27 mouse cellular contexts compared by ENCODE assay signal in the genomic region with DNA sequence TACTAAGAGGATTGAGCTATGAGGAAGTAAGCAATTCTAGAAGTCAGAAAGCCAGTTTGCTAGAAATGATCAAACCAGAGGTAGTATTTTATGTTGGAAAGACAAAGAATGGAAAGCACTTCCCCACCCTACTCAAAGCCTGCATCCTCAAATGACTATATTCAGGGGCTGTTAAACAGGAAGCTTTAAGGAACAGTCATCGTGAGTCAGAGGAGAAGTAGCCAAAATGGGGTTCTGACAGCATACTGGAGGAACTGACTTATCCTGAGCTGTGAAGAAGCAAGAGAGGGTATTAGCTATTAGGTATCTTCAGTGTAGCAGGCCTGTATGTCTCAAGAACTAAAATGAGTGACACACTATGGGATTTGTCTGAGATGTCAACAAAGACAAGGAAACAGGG.
DNase-seq lines count a peak whose midpoint lies in the region; ATAC-seq and TF ChIP-seq lines count a peak whose summit lies in the region.
"Had no signal": no experiment of that assay in that cellular context is flagged by ENCODE, and none has a peak within 500 bp of the region (broad histone marks: within the 10 kb centered on the region; RNA-seq: fewer than 3 reads in every experiment).

No protein-coding gene starts in this region.

- H3K4me2 ChIP-seq in liver, embryonic 11.5 days = no peak overlapping the region
- no peak overlapping the region for H3K4me2 ChIP-seq in heart, embryonic 11.5 days
- H3K4me2 ChIP-seq: hindbrain, embryonic 15.5 days; intestine, embryonic 15.5 days; limb, embryonic 15.5 days; neural tube, embryonic 12.5 days had no signal

- H3K9ac ChIP-seq in liver, adult 2 months (ENCODE audit: low read depth, low read length) = no peak overlapping the region
- H3K9ac ChIP-seq in liver, embryonic 11.5 days (ENCODE audit: low read depth, low read length) = no peak overlapping the region
- no peak overlapping the region for H3K9ac ChIP-seq in heart, embryonic 11.5 days (ENCODE audit: low read depth, low read length)
- H3K9ac ChIP-seq: forebrain, postnatal 0 days; hindbrain, embryonic 15.5 days; intestine, embryonic 15.5 days; limb, embryonic 15.5 days; neural tube, embryonic 12.5 days had no signal

- no peak for ATAC-seq in liver, embryonic 11.5 days (replicated peaks; ENCODE audit: low FRiP score)
- peak; percentile 86 for ATAC-seq in granulocyte monocyte progenitor cell, adult 5-6 weeks (replicated peaks; ENCODE audit: poor library complexity, severe bottlenecking)
- no peak for ATAC-seq in heart, embryonic 11.5 days (replicated peaks; ENCODE audit: insufficient number of reproducible peaks, low FRiP score, low TSS enrichment)
- ATAC-seq: CD4-positive, CD25-positive, alpha-beta regulatory T cell, adult 4 months; forebrain, postnatal 0 days; intestine, embryonic 15.5 days had no signal

- H3K4me3 ChIP-seq in liver, adult 2 months (ENCODE audit: insufficient read depth, low read depth, low read length) = no peak overlapping the region
- no peak overlapping the region for H3K4me3 ChIP-seq in liver, embryonic 11.5 days (ENCODE audit: low read depth, low read length)
- no peak overlapping the region for H3K4me3 ChIP-seq in heart, embryonic 11.5 days (ENCODE audit: low read depth, low read length)
- no peak overlapping the region for H3K4me3 ChIP-seq in thymus, adult 2 months (ENCODE audit: control insufficient read depth, insufficient read depth, low read length)
- H3K4me3 ChIP-seq: embryonic facial prominence, embryonic 10.5 days; forebrain, embryonic 10.5 days; hindbrain, embryonic 15.5 days; intestine, embryonic 15.5 days; left cerebral cortex, adult 2 months; limb, embryonic 15.5 days; neural tube, embryonic 12.5 days had no signal

- no peaks in the 10 kb centered on the region for H3K4me1 ChIP-seq in liver, adult 2 months (ENCODE audit: control insufficient read depth, insufficient read depth, low read length)
- no peaks in the 10 kb centered on the region for H3K4me1 ChIP-seq in liver, embryonic 11.5 days (replicated peaks; ENCODE audit: control insufficient read depth, insufficient read depth, low read length)
- H3K4me1 ChIP-seq in heart, embryonic 11.5 days (ENCODE audit: control insufficient read depth, insufficient read depth, low read length) = no peaks in the 10 kb centered on the region
- no peaks in the 10 kb centered on the region for H3K4me1 ChIP-seq in thymus, adult 2 months (replicated peaks; ENCODE audit: control insufficient read depth, insufficient read depth, low read length)
- H3K4me1 ChIP-seq: embryonic facial prominence, embryonic 10.5 days; hindbrain, embryonic 15.5 days; intestine, embryonic 15.5 days; limb, embryonic 15.5 days; neural tube, embryonic 12.5 days had no signal

- no peaks in the 10 kb centered on the region for H3K79me2 ChIP-seq in liver, adult 2 months (ENCODE audit: control insufficient read depth, insufficient read depth, low read length)

- WGBS in liver, adult 2 months = 69% methylated on average over 1 of the region's 1 CpGs
- WGBS in liver, embryonic 11.5 days = 38% methylated on average over 1 of the region's 1 CpGs
- WGBS in heart, embryonic 11.5 days (ENCODE audit: insufficient replicate concordance) = 63% methylated on average over 1 of the region's 1 CpGs
- 14% methylated on average over 1 of the region's 1 CpGs for WGBS in thymus, adult 2 months

- H3K27me3 ChIP-seq in liver, adult 2 months (ENCODE audit: control insufficient read depth, insufficient read depth, low read length) = no peaks in the 10 kb centered on the region
- H3K27me3 ChIP-seq in liver, embryonic 11.5 days (replicated peaks; ENCODE audit: control insufficient read depth, insufficient read depth, low read length) = no peaks in the 10 kb centered on the region
- no peaks in the 10 kb centered on the region for H3K27me3 ChIP-seq in heart, embryonic 11.5 days (ENCODE audit: control insufficient read depth, insufficient read depth, low read length)
- H3K27me3 ChIP-seq in thymus, adult 2 months (ENCODE audit: control insufficient read depth, insufficient read depth, low read length) = no peaks in the 10 kb centered on the region
- H3K27me3 ChIP-seq: hindbrain, embryonic 15.5 days; intestine, embryonic 15.5 days; limb, embryonic 15.5 days; neural tube, embryonic 12.5 days had no signal

- H3K36me3 ChIP-seq in liver, adult 2 months (ENCODE audit: control insufficient read depth, insufficient read depth, low read length) = no peaks in the 10 kb centered on the region
- no peaks in the 10 kb centered on the region for H3K36me3 ChIP-seq in liver, embryonic 11.5 days (ENCODE audit: control insufficient read depth, insufficient read depth, low read length)
- H3K36me3 ChIP-seq in heart, embryonic 11.5 days (ENCODE audit: control insufficient read depth, insufficient read depth, low read length) = no peaks in the 10 kb centered on the region
- H3K36me3 ChIP-seq in thymus, adult 2 months (ENCODE audit: control insufficient read depth, insufficient read depth, low read length) = no peaks in the 10 kb centered on the region
- H3K36me3 ChIP-seq: embryonic facial prominence, embryonic 10.5 days; forebrain, embryonic 10.5 days; hindbrain, embryonic 15.5 days; intestine, embryonic 15.5 days; limb, embryonic 15.5 days; neural tube, embryonic 12.5 days had no signal

- no peak for TF ChIP-seq POLR2A in liver, adult 2 months (IDR thresholded peaks at IDR 0.05; ENCODE audit: extremely low read depth, insufficient read depth, low read length)
- no peak for TF ChIP-seq POLR2A in thymus, adult 2 months (IDR thresholded peaks at IDR 0.05; ENCODE audit: control insufficient read depth, extremely low read depth, insufficient read depth, low read length, poor library complexity)

- no peaks in the 10 kb centered on the region for H3K9me3 ChIP-seq in liver, embryonic 11.5 days (ENCODE audit: control insufficient read depth, low read length)
- no peaks in the 10 kb centered on the region for H3K9me3 ChIP-seq in heart, embryonic 11.5 days (replicated peaks; ENCODE audit: control insufficient read depth, low read length)
- H3K9me3 ChIP-seq: embryonic facial prominence, embryonic 10.5 days; forebrain, embryonic 10.5 days; hindbrain, embryonic 15.5 days; intestine, embryonic 15.5 days; limb, embryonic 15.5 days; neural tube, embryonic 12.5 days had no signal

- no peak overlapping the region for H3K27ac ChIP-seq in liver, adult 2 months (replicated peaks; ENCODE audit: insufficient read depth, low read depth, low read length)
- no peak overlapping the region for H3K27ac ChIP-seq in liver, embryonic 11.5 days (ENCODE audit: low read depth, low read length)
- no peak overlapping the region for H3K27ac ChIP-seq in heart, embryonic 11.5 days (ENCODE audit: low read depth, low read length)
- H3K27ac ChIP-seq in thymus, adult 2 months (ENCODE audit: control insufficient read depth, insufficient read depth, low read length) = no peak overlapping the region
- H3K27ac ChIP-seq: embryonic facial prominence, embryonic 10.5 days; forebrain, embryonic 10.5 days; hindbrain, embryonic 15.5 days; intestine, embryonic 15.5 days; left cerebral cortex, adult 2 months; limb, embryonic 15.5 days; neural tube, embryonic 12.5 days had no signal

- TF ChIP-seq CTCF in liver, adult 2 months (IDR thresholded peaks at IDR 0.05; ENCODE audit: low read depth, low read length) = no peak
- no peak for TF ChIP-seq CTCF in thymus, adult 2 months (IDR thresholded peaks at IDR 0.05; ENCODE audit: borderline replicate concordance, control insufficient read depth, extremely low read depth, insufficient read depth, low read length, poor library complexity)

- peak; percentile 6 for DNase-seq in liver, adult 2 months (ENCODE audit: extremely low read depth, low read depth, low spot score)
- no peak for DNase-seq in liver, embryonic 11.5 days (ENCODE audit: low spot score)
- peak; percentile 40 for DNase-seq in Muller cell, postnatal 12 days (ENCODE audit: inconsistent ontology term)
- DNase-seq in heart, adult 18-20 months = no peak
- DNase-seq in thymus, adult 2 months = no peak
- DNase-seq: adrenal gland, adult 8-10 months; cerebellum, adult 9-11 months; forebrain, postnatal 0 days; gastrocnemius, postnatal 36 days; heart, postnatal 4 days; layer of hippocampus, adult 9-11 months; left cerebral cortex, postnatal 4 days; midbrain, embryonic 14.5 days; retina, postnatal 1 day; right cerebral cortex, postnatal 25 days; spleen, adult 18-20 months; thymus, postnatal 14 days had no signal

Comparison
In these comparisons a context has a peak if more than half of its experiments do, and no peak if none do; other contexts are left out.
1. DNase-seq: peak in liver, adult 2 months (single experiment) and Muller cell, postnatal 12 days (single experiment); none in liver, embryonic 11.5 days (single experiment), heart, adult 18-20 months (0 of 2) and thymus, adult 2 months (single experiment).